In genomic region chrX:36763298-36763933, GRCm38 (mm10) we compare ENCODE assay signal across 15 mouse cellular contexts. TPM values are rescaled to one million over a fixed set of nuclear protein-coding genes. Genes with fewer than 3 reads are reported as not detected.
DNase-seq lines count a peak whose midpoint lies in the region; ATAC-seq lines count a peak whose summit lies in the region.
"Had no signal": no experiment of that assay in that cellular context is flagged by ENCODE, and none has a peak within 500 bp of the region (broad histone marks: within the 10 kb centered on the region; RNA-seq: fewer than 3 reads in every experiment).

No protein-coding gene starts in this region.

- peak; percentile 62 for ATAC-seq in hindbrain, embryonic 15.5 days (ENCODE audit: low FRiP score, low read depth)
- ATAC-seq: liver, embryonic 12.5 days had no signal

- H3K4me1 ChIP-seq in forebrain, embryonic 10.5 days = peaks cover 35% of the 10 kb centered on the region
- H3K4me1 ChIP-seq in hindbrain, embryonic 15.5 days (replicated peaks) = 0 out of 2 replicates have a peak, but pooled peaks cover 3% of the 10 kb centered on the region
- H3K4me1 ChIP-seq: embryonic facial prominence, embryonic 15.5 days; heart, embryonic 12.5 days; liver, embryonic 12.5 days had no signal

- H3K36me3 ChIP-seq in forebrain, embryonic 10.5 days (replicated peaks) = no peaks in the 10 kb centered on the region
- no peaks in the 10 kb centered on the region for H3K36me3 ChIP-seq in hindbrain, embryonic 15.5 days
- H3K36me3 ChIP-seq: embryonic facial prominence, embryonic 15.5 days; heart, embryonic 12.5 days; liver, embryonic 12.5 days had no signal

- no peak overlapping the region for H3K9ac ChIP-seq in hindbrain, embryonic 15.5 days
- H3K9ac ChIP-seq: embryonic facial prominence, embryonic 15.5 days; heart, embryonic 12.5 days; liver, embryonic 12.5 days had no signal

- H3K27ac ChIP-seq in forebrain, embryonic 10.5 days = peak overlapping the region; percentile 85
- H3K27ac ChIP-seq in hindbrain, embryonic 15.5 days (replicated peaks) = peak overlapping the region; percentile 65
- H3K27ac ChIP-seq: embryonic facial prominence, embryonic 15.5 days; gastrocnemius, adult 2 months; liver, embryonic 12.5 days had no signal

- WGBS in forebrain, embryonic 10.5 days = 31% methylated on average over 11 of the region's 11 CpGs
- WGBS in hindbrain, embryonic 15.5 days = 31% methylated on average over 11 of the region's 11 CpGs

- no peaks in the 10 kb centered on the region for H3K27me3 ChIP-seq in forebrain, embryonic 10.5 days (ENCODE audit: poor library complexity, severe bottlenecking)
- H3K27me3 ChIP-seq in hindbrain, embryonic 15.5 days = no peaks in the 10 kb centered on the region
- H3K27me3 ChIP-seq: embryonic facial prominence, embryonic 15.5 days; heart, embryonic 12.5 days; liver, embryonic 12.5 days had no signal

- peak overlapping the region; percentile 16; the same call in 1 of the 2 replicates for H3K4me3 ChIP-seq in forebrain, embryonic 10.5 days
- H3K4me3 ChIP-seq in hindbrain, embryonic 15.5 days = no peak overlapping the region
- H3K4me3 ChIP-seq: embryonic facial prominence, embryonic 15.5 days; gastrocnemius, adult 2 months; heart, embryonic 12.5 days; liver, embryonic 12.5 days had no signal

- DNase-seq in heart, adult 11 months = peak; percentile 49
- DNase-seq in heart, postnatal 14 days = no peak
- DNase-seq in forebrain, embryonic 10.5 days (ENCODE audit: extremely low spot score, low spot score) = peak; percentile 26
- DNase-seq in neural tube, embryonic 10.5 days (ENCODE audit: extremely low spot score, low spot score) = peak; percentile 18
- DNase-seq in spleen, adult 12 weeks (ENCODE audit: low spot score) = no peak
- DNase-seq in layer of hippocampus, adult 8-10 months (ENCODE audit: low spot score in 2 of 2) = no peak
- DNase-seq in spleen, postnatal 14 days (ENCODE audit: low spot score in 2 of 2) = no peak
- DNase-seq: adrenal gland, adult 8-10 months; cerebellum, adult 11 months; gastrocnemius, adult 2 months; spleen, adult 18-20 months had no signal

- intact Hi-C loops in heart, postnatal 14 days (cut with DNase I) = loop anchor here (5.0 to 10.0 kb wide), 3 partner anchors 44 to 311 kb away; no protein-coding TSS in a partner anchor

- 0 out of 2 replicates have a peak overlapping the region, but pooled peaks have one; percentile 11 for H3K4me2 ChIP-seq in hindbrain, embryonic 15.5 days
- H3K4me2 ChIP-seq: embryonic facial prominence, embryonic 15.5 days; heart, embryonic 12.5 days; liver, embryonic 12.5 days had no signal

- no peaks in the 10 kb centered on the region for H3K9me3 ChIP-seq in forebrain, embryonic 10.5 days
- no peaks in the 10 kb centered on the region for H3K9me3 ChIP-seq in hindbrain, embryonic 15.5 days
- H3K9me3 ChIP-seq: embryonic facial prominence, embryonic 15.5 days; heart, embryonic 12.5 days; liver, embryonic 12.5 days had no signal

RNA-seq across cellular contexts. Expression of gene Slc25a43, which starts 20.0 kb away (rescaled TPM):
- total RNA-seq in heart, postnatal 14 days (2021) = under 1 TPM; 0.32 to 0.38 TPM
- polyA plus RNA-seq in forebrain, embryonic 10.5 days (2016; fragmentation: Nextera tagmentation; extraction: Ambion mirVana) = 1.1 and 1.8 TPM in 2 replicates
- polyA plus RNA-seq in hindbrain, embryonic 15.5 days (2015; fragmentation: Nextera tagmentation; extraction: Ambion mirVana) = 0.44 and 1.3 TPM in 2 replicates
- 1 to 10 TPM in 1 of 4 experiments, under 1 TPM in 2, not detected in 1; 0.41 to 1.7 (median 0.82) TPM for total RNA-seq in layer of hippocampus, adult 8-10 months (2022)
- total RNA-seq: gastrocnemius, adult 2 months had no signal

RNA-seq across cellular contexts. Expression of gene Slc25a5, which starts 32.0 kb away (rescaled TPM):
- total RNA-seq in heart, postnatal 14 days (2021) = 100 to 1,000 TPM; 545 to 681 TPM
- 867 and 903 TPM in 2 replicates for polyA plus RNA-seq in forebrain, embryonic 10.5 days (2016; fragmentation: Nextera tagmentation; extraction: Ambion mirVana)
- 506 and 575 TPM in 2 replicates for polyA plus RNA-seq in hindbrain, embryonic 15.5 days (2015; fragmentation: Nextera tagmentation; extraction: Ambion mirVana)
- total RNA-seq in layer of hippocampus, adult 8-10 months (2022) = 100 to 1,000 TPM; 319 to 349 (median 332) TPM

Comparison
In these comparisons a context has a peak if more than half of its experiments do, and no peak if none do; other contexts are left out.
1. DNase-seq: peak in heart, adult 11 months (single experiment), forebrain, embryonic 10.5 days (single experiment) and neural tube, embryonic 10.5 days (single experiment); none in heart, postnatal 14 days (0 of 2), spleen, adult 12 weeks (single experiment), layer of hippocampus, adult 8-10 months (0 of 2) and spleen, postnatal 14 days (0 of 2).